11 mouse cellular contexts compared by ENCODE assay signal in genomic region chr13:116523713-116524303, GRCm38 (mm10).
DNase-seq lines count a peak whose midpoint lies in the region; ATAC-seq and TF ChIP-seq lines count a peak whose summit lies in the region.
"Had no signal": no experiment of that assay in that cellular context is flagged by ENCODE, and none has a peak within 500 bp of the region (broad histone marks: within the 10 kb centered on the region; RNA-seq: fewer than 3 reads in every experiment).

No protein-coding gene starts in this region.

- no peak overlapping the region for H3K4me3 ChIP-seq in forebrain, embryonic 14.5 days (ENCODE audit: low read depth, low read length)
- H3K4me3 ChIP-seq in limb, embryonic 13.5 days: no peak overlapping the region
- H3K4me3 ChIP-seq in intestine, postnatal 0 days (ENCODE audit: low read depth, low read length): no peak overlapping the region

- H3K27ac ChIP-seq in forebrain, embryonic 14.5 days (ENCODE audit: low read depth, low read length): peak overlapping the region; percentile 50; the same call in 1 of the 2 replicates
- H3K27ac ChIP-seq in limb, embryonic 13.5 days: no peak overlapping the region
- H3K27ac ChIP-seq in intestine, postnatal 0 days (ENCODE audit: low read depth, low read length): no peak overlapping the region

- 1% methylated on average over 7 of the region's 8 CpGs for WGBS in forebrain, embryonic 14.5 days
- WGBS in limb, embryonic 13.5 days: 8% methylated on average over 8 of the region's 8 CpGs
- 12% methylated on average over 8 of the region's 8 CpGs for WGBS in intestine, postnatal 0 days

- H3K4me1 ChIP-seq in forebrain, embryonic 14.5 days (ENCODE audit: control insufficient read depth, insufficient read depth, low read length): peaks cover 7% of the 10 kb centered on the region
- H3K4me1 ChIP-seq in limb, embryonic 13.5 days: 0 out of 2 replicates have a peak, but pooled peaks cover 4% of the 10 kb centered on the region
- no peaks in the 10 kb centered on the region for H3K4me1 ChIP-seq in intestine, postnatal 0 days (replicated peaks; ENCODE audit: control insufficient read depth, insufficient read depth, low read length)

- peak; percentile 89 for ATAC-seq in forebrain, embryonic 14.5 days
- ATAC-seq in limb, embryonic 13.5 days (ENCODE audit: low FRiP score, low read depth): no peak
- no peak for ATAC-seq in intestine, postnatal 0 days
- no peak for ATAC-seq in inflammation-experienced regulatory T-cells, adult 6 months

- DNase-seq in cerebellum, postnatal 14 days: peak; percentile 15 to 17
- DNase-seq in cerebellum, adult 18-20 months: no peak
- peak; percentile 12 for DNase-seq in R1 (ENCODE audit: low read depth, low spot score)
- peak; percentile 75 for DNase-seq in forebrain, embryonic 14.5 days (ENCODE audit: low spot score)
- no peak for DNase-seq in spleen, adult 12 weeks (ENCODE audit: low spot score)
- DNase-seq: heart, adult 18-20 months; kidney, adult 2 months; lung, adult 2 months had no signal

- no peak for TF ChIP-seq CTCF in intestine, postnatal 0 days (IDR thresholded peaks at IDR 0.05; ENCODE audit: low read depth)

- no peaks in the 10 kb centered on the region for H3K9me3 ChIP-seq in forebrain, embryonic 14.5 days (replicated peaks; ENCODE audit: control insufficient read depth, low read length)
- H3K9me3 ChIP-seq in limb, embryonic 13.5 days: no peaks in the 10 kb centered on the region
- H3K9me3 ChIP-seq in intestine, postnatal 0 days (ENCODE audit: control insufficient read depth): no peaks in the 10 kb centered on the region

- no peak overlapping the region for H3K9ac ChIP-seq in forebrain, embryonic 14.5 days (ENCODE audit: low read length)
- H3K9ac ChIP-seq in limb, embryonic 13.5 days: 0 out of 2 replicates have a peak overlapping the region, but pooled peaks have one; percentile 6
- H3K9ac ChIP-seq in intestine, postnatal 0 days (ENCODE audit: low read depth, low read length): no peak overlapping the region

- 0 out of 2 replicates have a peak overlapping the region, but pooled peaks have one; percentile 9 for H3K4me2 ChIP-seq in forebrain, embryonic 14.5 days (ENCODE audit: low read length)
- 0 out of 2 replicates have a peak overlapping the region, but pooled peaks have one; percentile 1 for H3K4me2 ChIP-seq in limb, embryonic 13.5 days (replicated peaks)
- H3K4me2 ChIP-seq in intestine, postnatal 0 days (replicated peaks; ENCODE audit: low read depth): no peak overlapping the region

- H3K27me3 ChIP-seq in forebrain, embryonic 14.5 days (replicated peaks; ENCODE audit: control insufficient read depth, insufficient read depth, low read length): no peaks in the 10 kb centered on the region
- peaks cover 9% of the 10 kb centered on the region; the same call in 1 of the 2 replicates for H3K27me3 ChIP-seq in limb, embryonic 13.5 days
- no peaks in the 10 kb centered on the region for H3K27me3 ChIP-seq in intestine, postnatal 0 days (replicated peaks; ENCODE audit: control insufficient read depth, insufficient read depth, low read length)

- H3K36me3 ChIP-seq in forebrain, embryonic 14.5 days (ENCODE audit: control insufficient read depth, insufficient read depth, low read length): no peaks in the 10 kb centered on the region
- no peaks in the 10 kb centered on the region for H3K36me3 ChIP-seq in limb, embryonic 13.5 days
- H3K36me3 ChIP-seq in intestine, postnatal 0 days (ENCODE audit: control insufficient read depth, insufficient read depth): no peaks in the 10 kb centered on the region

Comparison
In these comparisons a context has a peak if more than half of its experiments do, and no peak if none do; other contexts are left out.
1. DNase-seq: peak in cerebellum, postnatal 14 days (2 of 2), R1 (single experiment) and forebrain, embryonic 14.5 days (single experiment); none in cerebellum, adult 18-20 months (0 of 2) and spleen, adult 12 weeks (single experiment).